Mouse (Mus musculus) hindbrain, embryonic 11.5 days (tissue): ENCODE data around the gene Ralgapa2. TPM values are rescaled to one million over a fixed set of nuclear protein-coding genes. Genes with fewer than 3 reads are reported as not detected.

ENCODE experiments used
- ATAC-seq: fragments of 200-750 bp; cut with Nextera tagmentation; 2 replicates; pipeline ENCODE4 v1.8.0; 2017; ENCODE audit warnings: mild to moderate bottlenecking, moderate TSS enrichment, moderate library complexity; ENCODE audit not compliant: low FRiP score
- DNase-seq: peaks from one replicate; pipeline ENCODE4 v3.0.0-alpha.2; 2015; ENCODE audit warnings: low spot score
- H3K27ac ChIP-seq: fragments of 300-500 bp; sonication (generic); 2 replicates; pipeline ENCODE4 v1.5.1; 2014; ENCODE audit warnings: mild to moderate bottlenecking, low read depth, low read length
- H3K27me3 ChIP-seq: fragments of 300-500 bp; sonication (generic); 2 replicates; pipeline ENCODE4 v1.6.1; 2014; ENCODE audit warnings: mild to moderate bottlenecking, low read length, moderate library complexity, mixed read lengths; ENCODE audit not compliant: control insufficient read depth, insufficient read depth
- H3K36me3 ChIP-seq: fragments of 300-500 bp; sonication (generic); 2 replicates; pipeline ENCODE4 v1.6.1; 2014; ENCODE audit warnings: mild to moderate bottlenecking, low read length, moderate library complexity, mixed read lengths; ENCODE audit not compliant: control insufficient read depth, insufficient read depth
- H3K4me1 ChIP-seq: fragments of 300-500 bp; sonication (generic); replicated peaks from 2 replicates; pipeline ENCODE4 v1.6.1; 2014; ENCODE audit warnings: low read length, mixed read lengths; ENCODE audit not compliant: control insufficient read depth, insufficient read depth
- H3K4me2 ChIP-seq: fragments of 300-500 bp; sonication (generic); replicated peaks from 2 replicates; pipeline ENCODE4 v1.6.1; 2014; ENCODE audit warnings: mild to moderate bottlenecking, low read depth, low read length
- H3K4me3 ChIP-seq: fragments of 300-500 bp; sonication (generic); 2 replicates; pipeline ENCODE4 v1.5.1; 2014; ENCODE audit warnings: low read depth, low read length
- H3K9ac ChIP-seq: fragments of 300-500 bp; sonication (generic); 2 replicates; pipeline ENCODE4 v1.6.1; 2014; ENCODE audit warnings: low read depth, low read length
- H3K9me3 ChIP-seq: fragments of 300-500 bp; sonication (generic); 2 replicates; pipeline ENCODE4 v1.6.1; 2016; ENCODE audit warnings: low read length; ENCODE audit not compliant: control insufficient read depth
- WGBS: fragments of 180-500 bp; shearing (Covaris S2); extraction: QIAGEN DNeasy Blood & Tissue Kit; methylation state at CpG from one replicate; pipeline ENCODE4 v1.1.7; 2014; 5-methylcytosine and 5-hydroxymethylcytosine counted together
- polyA plus RNA-seq: library from polyadenylated mRNA; unstranded; fragments of >200 nt; fragmentation: Nextera tagmentation; extraction: Ambion mirVana; gene quantifications from 2 replicates; pipeline ENCODE4 v1.2.1, GENCODE M21; 2014

Gene Ralgapa2
- polyA plus RNA-seq, 1 experiment from 2014 or later: 13.6 TPM

DNA sequence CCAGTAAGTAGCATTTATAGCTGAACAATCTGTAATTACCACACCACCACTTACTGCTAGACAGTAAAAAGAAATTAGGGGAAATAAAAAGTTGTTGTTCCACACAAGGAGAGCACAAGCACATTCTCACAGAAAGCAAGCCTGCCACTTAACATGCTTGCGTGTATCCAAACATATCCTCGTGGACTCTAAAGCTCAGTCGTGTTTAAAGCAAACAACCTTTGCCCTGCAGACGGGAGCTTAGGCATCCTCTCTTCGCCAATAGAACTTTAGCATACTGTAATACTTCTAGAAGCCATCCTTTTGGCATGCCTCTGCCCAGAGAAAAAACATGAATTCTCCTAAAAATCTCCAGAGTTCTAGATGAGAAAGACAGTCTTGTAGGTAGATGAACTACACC, 135.9 kb downstream of the Ralgapa2 start:
- Histone ChIP-seq H3K27ac (no peak overlapping the region), H3K4me2 (no peak overlapping the region), H3K36me3 (no peaks in the 10 kb centered on the region), H3K4me3 (no peak overlapping the region), H3K27me3 (no peaks in the 10 kb centered on the region), H3K9me3 (no peaks in the 10 kb centered on the region), H3K9ac (no peak overlapping the region), H3K4me1 (no peaks in the 10 kb centered on the region)
- DNase-seq: no peak
- no peak for ATAC-seq
- WGBS: 89% methylated on average over 5 of the region's 5 CpGs

DNA sequence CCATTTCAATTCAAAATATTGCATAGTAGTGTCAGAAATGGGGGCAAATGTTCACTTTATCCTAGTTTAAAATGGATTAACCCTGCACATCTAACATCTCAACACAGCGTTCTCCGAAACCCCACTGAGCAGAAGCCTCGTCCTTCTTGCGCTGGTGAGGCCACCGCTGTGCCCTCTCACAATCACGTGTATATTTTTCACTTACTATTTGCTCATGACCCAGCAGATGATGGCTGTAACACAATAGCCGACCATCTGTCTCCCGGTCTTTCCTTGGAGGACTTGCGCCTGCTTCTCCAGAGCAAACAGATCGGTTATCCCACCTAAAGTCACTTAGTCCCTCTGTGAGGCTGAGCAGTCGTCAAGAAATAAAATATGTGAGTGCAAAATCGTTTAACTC, 146.0 kb downstream of the Ralgapa2 start:
- peak; percentile 19; the same call in 1 of the 2 replicates for ATAC-seq
- no peaks in the 10 kb centered on the region for H3K9me3 ChIP-seq

GRCm38 (mm10) chr2:146365368-146365983, 146.7 kb downstream of the Ralgapa2 start:
- no peak overlapping the region for H3K27ac ChIP-seq
- no peaks in the 10 kb centered on the region for H3K27me3 ChIP-seq
- no peaks in the 10 kb centered on the region for H3K36me3 ChIP-seq
- H3K4me2 ChIP-seq: no peak overlapping the region
- WGBS: 78% methylated on average over 11 of the region's 11 CpGs
- no peaks in the 10 kb centered on the region for H3K9me3 ChIP-seq
- H3K9ac ChIP-seq: no peak overlapping the region
- H3K4me1 ChIP-seq: no peaks in the 10 kb centered on the region; the same call in 1 of the 2 replicates
- no peak overlapping the region for H3K4me3 ChIP-seq
- ATAC-seq (no peak), DNase-seq (no peak)

More for the DNA sequence above, 146.0 kb downstream of the Ralgapa2 start:
- Histone ChIP-seq H3K27ac (no peak overlapping the region), H3K27me3 (no peaks in the 10 kb centered on the region), H3K9ac (no peak overlapping the region), H3K36me3 (no peaks in the 10 kb centered on the region), H3K4me2 (no peak overlapping the region), H3K4me3 (no peak overlapping the region), H3K4me1 (no peaks in the 10 kb centered on the region; the same call in 1 of the 2 replicates)
- peak; percentile 27 for DNase-seq
- WGBS: 57% methylated on average over 12 of the region's 12 CpGs

GRCm38 (mm10) chr2:146363483-146363882, 148.7 kb downstream of the Ralgapa2 start:
- Histone ChIP-seq H3K9ac (no peak overlapping the region), H3K4me1 (no peaks in the 10 kb centered on the region; the same call in 1 of the 2 replicates), H3K27ac (no peak overlapping the region), H3K4me2 (no peak overlapping the region), H3K4me3 (no peak overlapping the region), H3K27me3 (no peaks in the 10 kb centered on the region), H3K9me3 (no peaks in the 10 kb centered on the region), H3K36me3 (no peaks in the 10 kb centered on the region)
- no peak for DNase-seq
- no peak for ATAC-seq
- WGBS: 76% methylated on average over 2 of the region's 2 CpGs

- ATAC-seq: no peak
- Histone ChIP-seq H3K4me3 (no peak overlapping the region), H3K9ac (no peak overlapping the region)
These were observed 149.2 kb downstream of the Ralgapa2 start for GRCm38 (mm10) chr2:146362932-146363331.

DNA sequence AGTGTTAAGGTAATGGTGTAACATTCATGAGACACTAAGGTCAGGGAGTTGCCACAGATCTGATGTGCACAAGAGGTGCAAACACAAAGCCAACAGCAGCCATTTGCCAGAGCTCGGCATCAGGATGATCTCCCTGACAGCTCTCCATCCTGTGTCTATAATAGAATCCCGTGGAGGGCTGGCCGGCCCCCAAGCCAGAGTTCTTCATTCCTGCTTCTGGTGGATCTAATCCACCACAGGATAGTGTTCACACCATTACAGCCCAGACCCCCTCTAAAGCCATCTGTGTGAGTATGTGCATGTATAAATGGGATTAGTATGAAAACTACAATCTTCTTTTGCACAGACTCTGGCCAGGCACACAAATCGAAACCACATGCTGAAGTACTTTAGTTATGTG, 150.2 kb downstream of the Ralgapa2 start:
- WGBS: 77% methylated on average over 4 of the region's 4 CpGs
- DNase-seq: no peak

More at GRCm38 (mm10) chr2:146362932-146363331, 149.2 kb downstream of the Ralgapa2 start:
- Histone ChIP-seq H3K4me1 (no peaks in the 10 kb centered on the region; the same call in 1 of the 2 replicates), H3K36me3 (no peaks in the 10 kb centered on the region), H3K27ac (no peak overlapping the region), H3K9me3 (no peaks in the 10 kb centered on the region), H3K27me3 (no peaks in the 10 kb centered on the region), H3K4me2 (no peak overlapping the region)
- no peak for DNase-seq
- 83% methylated on average over 1 of the region's 1 CpGs for WGBS

GRCm38 (mm10) chr2:146361076-146361475, 151.1 kb downstream of the Ralgapa2 start:
- H3K9ac ChIP-seq: no peak overlapping the region
- no peak overlapping the region for H3K4me2 ChIP-seq
- H3K4me3 ChIP-seq: no peak overlapping the region
- no peak overlapping the region for H3K27ac ChIP-seq
- no peaks in the 10 kb centered on the region for H3K9me3 ChIP-seq
- H3K4me1 ChIP-seq: no peaks in the 10 kb centered on the region
- WGBS: 88% methylated on average over 3 of the region's 3 CpGs
- no peak for ATAC-seq
- DNase-seq: no peak
- no peaks in the 10 kb centered on the region for H3K27me3 ChIP-seq
- no peaks in the 10 kb centered on the region for H3K36me3 ChIP-seq

More for the DNA sequence above, 150.2 kb downstream of the Ralgapa2 start:
- no peak for ATAC-seq
- Histone ChIP-seq H3K27me3 (no peaks in the 10 kb centered on the region), H3K4me3 (no peak overlapping the region), H3K4me2 (no peak overlapping the region), H3K36me3 (no peaks in the 10 kb centered on the region), H3K9ac (no peak overlapping the region), H3K9me3 (no peaks in the 10 kb centered on the region), H3K4me1 (no peaks in the 10 kb centered on the region; the same call in 1 of the 2 replicates), H3K27ac (no peak overlapping the region)

DNA sequence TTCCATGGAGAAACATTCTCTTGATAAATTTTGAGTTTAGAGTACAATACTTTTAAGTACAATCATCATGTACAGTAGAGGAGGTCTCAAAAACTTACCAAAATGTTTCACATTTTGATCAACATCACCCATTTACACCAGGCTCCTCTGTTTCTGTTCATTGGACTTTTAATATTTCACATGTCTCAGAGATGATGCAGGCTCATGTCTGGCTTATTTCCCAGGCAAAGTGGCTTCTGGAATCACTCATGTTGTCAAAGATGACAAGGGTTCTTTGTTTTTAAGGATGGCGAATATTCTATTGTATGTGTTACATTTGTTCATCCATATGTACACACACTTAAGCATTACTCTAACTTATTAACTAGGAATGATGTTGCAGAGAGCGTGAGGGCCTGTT, 152.5 kb downstream of the Ralgapa2 start:
- WGBS: 92% methylated on average over 2 of the region's 2 CpGs
- Histone ChIP-seq H3K9ac (no peak overlapping the region), H3K4me1 (no peaks in the 10 kb centered on the region), H3K27me3 (no peaks in the 10 kb centered on the region), H3K27ac (no peak overlapping the region), H3K36me3 (no peaks in the 10 kb centered on the region), H3K4me2 (no peak overlapping the region), H3K4me3 (no peak overlapping the region), H3K9me3 (no peaks in the 10 kb centered on the region)
- DNase-seq (no peak), ATAC-seq (no peak)

DNA sequence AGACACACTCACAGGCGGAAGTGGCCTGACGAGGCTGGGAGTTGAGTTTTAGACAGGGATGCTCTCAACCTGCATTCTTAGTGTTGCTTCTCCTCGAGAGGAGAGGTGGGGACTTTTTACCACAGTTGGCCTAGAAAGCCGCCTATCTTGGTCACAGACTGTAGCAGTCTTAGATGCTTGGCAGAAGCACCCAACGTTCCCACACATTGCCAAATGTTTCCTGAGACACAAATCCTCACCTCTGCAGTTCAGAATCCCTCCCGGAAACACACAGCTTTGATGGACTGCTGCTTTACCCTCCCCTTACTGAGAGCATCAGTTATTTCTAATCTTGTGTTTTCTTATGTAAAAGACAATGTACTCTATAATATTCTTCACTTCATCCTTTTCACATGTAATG, 155.6 kb downstream of the Ralgapa2 start:
- 88% methylated on average over 6 of the region's 6 CpGs for WGBS
- Histone ChIP-seq H3K4me1 (no peaks in the 10 kb centered on the region), H3K36me3 (no peaks in the 10 kb centered on the region), H3K27me3 (no peaks in the 10 kb centered on the region), H3K9me3 (no peaks in the 10 kb centered on the region), H3K9ac (no peak overlapping the region), H3K4me3 (no peak overlapping the region), H3K4me2 (no peak overlapping the region), H3K27ac (no peak overlapping the region)
- no peak for ATAC-seq
- DNase-seq: no peak
